Mouse (Mus musculus): ENCODE measurements around the gene Hist2h2be.

DNA sequence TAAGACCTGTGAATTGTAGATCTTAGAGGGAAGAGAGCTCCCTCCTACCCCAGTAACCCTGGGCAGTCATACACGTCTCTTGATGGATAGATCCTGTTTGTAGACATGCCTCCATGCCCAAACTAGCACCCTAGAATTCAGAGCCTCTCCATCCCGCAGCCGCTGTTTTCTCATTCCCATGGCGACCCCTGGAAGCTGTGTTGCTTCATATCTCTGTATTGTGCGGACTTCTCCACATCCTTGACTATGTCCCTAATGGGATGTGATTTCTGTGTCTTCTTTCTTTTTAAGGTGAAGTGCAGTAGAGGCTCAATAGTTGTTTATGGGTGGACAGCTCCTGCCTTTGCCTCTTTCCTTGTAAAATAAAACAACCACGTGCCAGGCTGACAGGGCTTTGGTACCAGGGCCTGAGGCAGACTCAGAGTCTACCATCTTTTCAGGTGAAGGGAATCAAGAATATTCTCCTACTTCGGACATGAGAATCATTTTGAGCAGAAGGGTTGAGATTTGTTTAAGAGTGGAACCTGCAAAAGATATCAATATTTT lies 43.6 kb downstream of the Hist2h2be start:
- TF ChIP-seq CTCF (IDR thresholded peaks at IDR 0.05) (no peak), POLR2A (IDR thresholded peaks at IDR 0.05; ENCODE audit: insufficient read depth, low read depth, low read length) (no peak)
